Mouse (Mus musculus) right cerebral cortex, postnatal 14 days (tissue): ENCODE measurements around the gene Ick.
A peak's percentile ranks its signal among the peaks of the same experiment; 100 is the strongest.
"Not testable (repeated sequence)": the region's sequence is repeated elsewhere in the genome, so short reads cannot be mapped to it uniquely, and the experiment has no call there.

Experiments used
- DNase-seq: peaks from one replicate; pipeline ENCODE4 v3.0.0; 2022

The Ick gene

DNA sequence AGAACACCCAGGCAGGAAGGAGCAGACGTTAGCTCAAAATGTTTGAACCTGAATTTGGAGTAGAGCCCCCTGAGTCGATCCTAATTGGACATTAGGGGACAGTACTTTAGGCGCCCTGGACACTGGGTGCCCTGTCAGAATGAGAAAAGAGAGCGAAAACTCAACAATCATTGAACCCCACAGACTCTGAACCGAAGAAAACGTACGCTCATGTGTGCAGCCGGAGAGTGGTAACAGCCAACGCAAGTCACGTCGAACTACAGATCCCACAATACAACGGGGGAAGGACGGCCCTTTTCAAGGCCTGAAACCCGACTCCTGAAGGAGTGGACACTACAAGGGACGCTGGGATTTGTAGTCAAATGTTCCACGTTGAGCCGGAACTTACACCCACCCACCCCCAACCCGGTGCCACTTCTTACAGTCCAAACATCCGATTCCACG is at the start of gene Ick, which contains the start of gene Fbxo9:
Ick (plus strand) TSS at position 397 of the 444 bp plus-strand sequence.
Fbxo9 (minus strand) TSS at position 270 of the 444 bp plus-strand sequence.
- DNase-seq = peak; percentile 77

DNA sequence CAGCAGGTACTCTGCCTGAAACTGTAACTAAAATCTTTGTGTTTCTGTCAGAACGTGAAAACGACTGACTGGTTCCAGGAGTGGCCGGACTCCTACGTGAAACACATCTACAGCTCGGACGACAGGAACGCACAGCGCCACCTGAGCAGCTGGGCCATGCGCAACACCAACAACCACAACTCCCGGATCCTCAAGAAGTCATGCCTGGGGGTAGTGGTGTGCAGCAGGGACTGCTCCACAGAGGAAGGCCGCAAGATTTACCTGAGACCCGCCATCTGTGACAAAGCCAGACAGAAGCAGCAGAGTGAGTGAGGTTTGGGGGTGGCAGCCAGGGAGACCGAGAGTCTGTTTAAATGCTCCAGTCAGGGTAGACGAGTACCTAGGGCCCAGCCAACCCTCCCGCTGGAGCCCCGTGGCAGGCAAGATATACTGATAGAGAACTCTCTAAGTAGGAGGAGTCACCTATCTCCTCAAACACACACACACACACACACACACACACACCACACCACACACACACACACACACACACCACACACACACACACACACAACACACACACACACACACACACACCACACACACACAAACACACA is 49.4 kb upstream of the Ick start:
- DNase-seq = no peak

- DNase-seq = no peak
These were observed 46.6 kb upstream of the Ick start for GRCm38 (mm10) chr9:78062392-78062791.

DNA sequence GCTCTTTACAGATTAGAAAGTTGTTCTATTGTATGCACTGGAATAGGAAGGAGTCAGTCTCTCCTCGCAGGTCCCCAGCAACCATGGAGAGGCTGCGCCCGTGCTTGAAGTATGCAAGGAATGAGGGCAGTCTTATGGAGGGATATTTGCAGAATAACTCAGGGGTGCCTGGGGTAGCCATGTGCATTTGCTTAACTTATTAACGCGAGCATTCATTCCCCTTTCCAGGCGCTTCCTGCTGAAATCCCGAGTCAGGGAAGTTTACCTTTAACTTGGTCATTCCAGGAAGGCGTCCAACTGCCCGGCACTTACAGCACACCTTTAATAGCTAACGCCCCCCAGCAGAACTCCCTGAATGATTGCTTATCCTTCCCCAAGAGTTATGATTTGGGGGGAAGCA is 44.9 kb upstream of the Ick start:
- no peak for DNase-seq

GRCm38 (mm10) chr9:78070496-78070895 is 38.5 kb upstream of the Ick start:
- DNase-seq = no peak

DNA sequence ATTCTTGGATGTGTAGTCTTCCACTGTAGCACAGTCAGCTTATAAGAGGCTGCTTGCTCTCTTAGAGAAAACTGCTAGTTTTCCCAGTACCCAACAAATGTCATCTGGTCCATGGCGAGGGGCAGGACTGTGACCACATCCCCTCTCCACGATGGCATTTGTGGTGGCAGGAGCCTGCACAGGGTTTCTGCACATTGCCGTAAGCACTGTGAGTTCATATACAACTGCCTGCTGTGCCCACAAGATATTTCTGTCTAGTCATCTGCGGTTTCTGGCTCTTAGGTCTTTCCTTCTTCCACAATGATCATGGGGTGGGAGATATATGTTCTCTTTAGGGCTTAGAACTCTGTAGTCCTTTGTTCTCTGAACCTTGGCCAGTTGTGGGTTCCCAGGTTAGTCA is 37.4 kb upstream of the Ick start:
- no peak for DNase-seq

GRCm38 (mm10) chr9:78073291-78073690 is 35.7 kb upstream of the Ick start:
- not testable (repeated sequence) for DNase-seq

- no peak for DNase-seq
These were observed 35.2 kb upstream of the Ick start for GRCm38 (mm10) chr9:78073713-78074340.

GRCm38 (mm10) chr9:78075256-78075655 is 33.7 kb upstream of the Ick start:
- DNase-seq = no peak

- no peak for DNase-seq
These were observed 30.8 kb upstream of the Ick start for GRCm38 (mm10) chr9:78078240-78078639.

DNA sequence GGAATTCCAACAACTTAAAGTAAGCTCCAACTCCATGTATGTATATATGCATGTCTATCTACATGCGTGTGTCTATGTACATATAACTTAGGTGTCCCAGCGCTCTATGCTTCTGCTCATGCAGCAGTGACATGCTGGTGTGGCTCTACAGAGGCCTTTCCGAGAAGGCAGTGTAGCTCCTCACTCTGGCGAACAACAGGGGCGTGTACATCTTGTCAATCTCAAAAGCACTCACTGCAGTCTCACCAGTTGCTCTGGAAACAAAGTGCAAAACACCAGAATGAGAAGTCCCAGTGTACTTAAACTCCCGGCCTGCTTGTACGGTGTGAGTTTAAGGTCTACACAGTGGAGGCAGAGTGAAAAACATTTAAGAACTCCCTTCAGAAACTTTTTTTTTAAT is 27.2 kb upstream of the Ick start:
- DNase-seq = no peak

- DNase-seq = no peak
These were observed 24.7 kb upstream of the Ick start for GRCm38 (mm10) chr9:78084341-78084740.

DNA sequence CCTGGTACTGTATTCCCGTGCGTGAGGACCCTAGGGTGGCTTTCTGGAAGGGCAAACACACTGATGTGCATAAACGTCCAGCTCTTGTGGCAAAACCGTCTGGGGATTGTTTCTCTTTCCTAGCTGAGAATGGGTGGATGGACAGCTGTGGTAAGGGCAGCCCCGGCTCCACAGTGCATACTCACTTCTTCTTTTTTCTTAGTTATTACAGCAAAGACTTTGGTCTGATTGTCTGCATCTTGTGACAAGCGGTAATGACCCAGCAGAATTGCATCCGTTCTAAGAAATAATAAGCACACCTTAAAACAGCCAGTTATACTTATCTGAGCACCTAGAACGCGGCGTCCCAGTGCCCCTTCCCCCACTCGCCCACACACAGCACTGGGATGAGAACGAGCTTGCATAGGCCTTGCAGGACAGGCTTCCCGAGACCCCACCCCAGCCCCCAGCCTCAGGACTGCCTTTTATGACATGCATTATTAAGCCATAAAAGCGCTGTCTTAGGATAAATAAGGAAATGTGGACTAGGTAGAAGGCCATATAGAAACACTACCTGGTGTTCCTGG is 23.2 kb upstream of the Ick start:
- DNase-seq = no peak

GRCm38 (mm10) chr9:78087751-78088150 is 21.2 kb upstream of the Ick start:
- no peak for DNase-seq

DNA sequence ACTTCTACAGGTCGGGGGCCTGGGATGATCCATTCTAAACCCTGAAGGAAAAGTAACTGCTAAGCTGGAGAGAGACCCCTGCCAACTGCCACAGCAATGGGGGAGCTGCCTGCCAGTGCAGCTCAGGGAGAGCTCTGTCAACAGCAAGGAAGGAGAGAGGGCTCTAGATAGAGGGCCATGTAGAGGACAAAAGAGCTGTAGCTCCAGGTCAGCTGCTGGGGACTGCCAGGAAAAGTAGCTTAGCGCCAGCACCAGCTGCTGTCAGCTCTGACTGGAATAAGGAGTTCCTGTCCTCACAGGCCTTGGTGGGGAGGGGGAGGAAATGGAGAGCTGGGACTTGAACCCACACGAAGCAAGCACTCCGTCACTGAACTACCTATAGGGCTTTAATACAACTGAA is 20.5 kb upstream of the Ick start:
- no peak for DNase-seq

- DNase-seq = no peak
These were observed 20.0 kb upstream of the Ick start for GRCm38 (mm10) chr9:78088971-78089370.

GRCm38 (mm10) chr9:78089906-78090305 is 19.1 kb upstream of the Ick start:
- no peak for DNase-seq

GRCm38 (mm10) chr9:78090596-78090995 is 18.4 kb upstream of the Ick start:
- DNase-seq = no peak

DNA sequence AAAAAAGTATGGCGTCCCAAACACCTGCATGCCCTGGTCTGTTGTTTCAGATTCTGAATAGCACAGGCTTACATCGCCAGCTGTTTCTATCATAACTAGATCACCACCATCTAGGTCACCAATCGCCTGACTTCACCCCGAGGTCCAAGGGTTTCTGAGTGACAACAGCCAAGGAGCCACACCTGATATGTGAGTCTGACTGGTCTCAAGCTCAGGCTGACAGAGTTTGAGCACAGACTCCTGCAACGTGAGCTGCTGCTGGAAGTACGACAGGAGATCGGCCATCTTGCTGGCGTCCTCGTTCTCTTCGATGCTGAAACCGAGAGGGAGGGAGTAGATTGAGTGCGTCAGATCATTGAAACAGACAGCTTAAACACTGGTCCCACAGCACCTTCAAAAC is 13.3 kb upstream of the Ick start:
- no peak for DNase-seq

- DNase-seq = no peak
These were observed 12.6 kb upstream of the Ick start for GRCm38 (mm10) chr9:78096376-78096775.

- DNase-seq = no peak
These were observed 8.0 kb upstream of the Ick start for GRCm38 (mm10) chr9:78100956-78101355.

DNA sequence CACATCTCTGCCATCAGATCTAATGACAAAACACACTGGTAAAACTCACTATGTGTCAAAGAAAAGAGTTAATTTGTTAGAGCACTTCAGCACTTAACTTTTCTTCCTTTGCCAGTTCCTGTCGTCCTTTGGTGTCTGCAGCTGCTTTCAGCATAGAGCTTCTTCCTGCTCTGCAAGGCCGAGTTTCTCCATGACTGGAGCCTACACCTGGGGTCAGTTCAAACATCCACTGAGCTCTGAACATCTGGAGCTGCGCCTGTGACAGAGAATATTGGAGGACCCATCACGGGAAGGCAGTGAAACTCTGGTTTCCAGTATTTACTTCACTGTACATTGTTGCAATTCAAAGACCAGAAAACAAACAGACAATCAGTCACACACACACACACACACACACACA is 7.6 kb upstream of the Ick start:
- no peak for DNase-seq

- no peak for DNase-seq
These were observed 4.9 kb upstream of the Ick start for GRCm38 (mm10) chr9:78103965-78104560.

- DNase-seq = no peak
These were observed 4.0 kb upstream of the Ick start for GRCm38 (mm10) chr9:78104973-78105372.
